ENCODE assay signal across 18 mouse cellular contexts in the genomic region with DNA sequence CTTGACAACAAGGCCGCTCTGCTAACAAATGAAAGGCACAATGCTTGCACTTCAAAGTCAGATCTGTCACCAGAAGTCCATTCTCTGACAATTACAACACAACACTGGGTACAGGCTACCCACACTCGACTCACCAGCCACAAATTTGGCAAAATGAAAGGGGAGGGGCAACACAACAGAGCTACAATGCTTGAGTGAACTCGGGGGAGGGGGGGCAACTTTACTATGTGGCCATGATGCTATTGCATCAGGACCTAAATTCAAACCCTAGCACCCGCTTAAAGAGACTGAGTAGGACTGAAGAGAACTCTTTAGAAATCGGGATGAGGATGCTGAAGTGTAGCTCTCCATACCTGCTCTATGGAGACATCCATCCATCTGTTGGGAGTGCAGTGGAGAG. TPM values are rescaled to one million over a fixed set of nuclear protein-coding genes. Genes with fewer than 3 reads are reported as not detected.
DNase-seq lines count a peak whose midpoint lies in the region; ATAC-seq and TF ChIP-seq lines count a peak whose summit lies in the region.
"Had no signal": no experiment of that assay in that cellular context is flagged by ENCODE, and none has a peak within 500 bp of the region (broad histone marks: within the 10 kb centered on the region; RNA-seq: fewer than 3 reads in every experiment).

No protein-coding gene starts in this region.

- no peak overlapping the region for H3K9ac ChIP-seq in hindbrain, embryonic 13.5 days
- H3K9ac ChIP-seq in hindbrain, embryonic 11.5 days (ENCODE audit: low read depth, low read length) = no peak overlapping the region
- H3K9ac ChIP-seq in hindbrain, postnatal 0 days (replicated peaks; ENCODE audit: low read length) = no peak overlapping the region
- H3K9ac ChIP-seq: embryonic facial prominence, embryonic 13.5 days; forebrain, embryonic 12.5 days; heart, embryonic 12.5 days had no signal

- no peaks in the 10 kb centered on the region for H3K27me3 ChIP-seq in hindbrain, embryonic 13.5 days
- no peaks in the 10 kb centered on the region for H3K27me3 ChIP-seq in hindbrain, embryonic 11.5 days (ENCODE audit: control insufficient read depth, insufficient read depth, low read length)
- H3K27me3 ChIP-seq in hindbrain, postnatal 0 days (ENCODE audit: insufficient read depth, low read length) = no peaks in the 10 kb centered on the region
- H3K27me3 ChIP-seq: embryonic facial prominence, embryonic 13.5 days; forebrain, embryonic 12.5 days; heart, embryonic 12.5 days had no signal

- H3K4me2 ChIP-seq in hindbrain, embryonic 13.5 days = no peak overlapping the region
- H3K4me2 ChIP-seq in hindbrain, embryonic 11.5 days (replicated peaks; ENCODE audit: low read depth, low read length) = no peak overlapping the region
- H3K4me2 ChIP-seq in hindbrain, postnatal 0 days (ENCODE audit: low read depth, low read length) = no peak overlapping the region
- H3K4me2 ChIP-seq: embryonic facial prominence, embryonic 13.5 days; forebrain, embryonic 12.5 days; heart, embryonic 12.5 days had no signal

- peak overlapping the region; percentile 56; the same call in 1 of the 2 replicates for H3K27ac ChIP-seq in hindbrain, embryonic 13.5 days
- no peak overlapping the region for H3K27ac ChIP-seq in hindbrain, embryonic 11.5 days (ENCODE audit: low read depth, low read length)
- 0 out of 2 replicates have a peak overlapping the region, but pooled peaks have one; percentile 32 for H3K27ac ChIP-seq in hindbrain, postnatal 0 days
- H3K27ac ChIP-seq: embryonic facial prominence, embryonic 13.5 days; forebrain, embryonic 12.5 days had no signal

- H3K36me3 ChIP-seq in hindbrain, embryonic 13.5 days = peaks cover 15% of the 10 kb centered on the region
- no peaks in the 10 kb centered on the region for H3K36me3 ChIP-seq in hindbrain, embryonic 11.5 days (ENCODE audit: control insufficient read depth, insufficient read depth, low read length)
- 0 out of 2 replicates have a peak, but pooled peaks cover 6% of the 10 kb centered on the region for H3K36me3 ChIP-seq in hindbrain, postnatal 0 days (ENCODE audit: insufficient read depth, low read length)

- no peak for DNase-seq in hindbrain, embryonic 11.5 days (ENCODE audit: low spot score)
- DNase-seq in 416B (ENCODE audit: low read depth) = peak; percentile 43
- DNase-seq in Muller cell, postnatal 12 days (ENCODE audit: inconsistent ontology term) = peak; percentile 23
- no peak for DNase-seq in hindbrain, postnatal 0 days (ENCODE audit: low spot score)
- no peak for DNase-seq in cerebellum, postnatal 25 days
- DNase-seq in cerebellum, postnatal 36 days = no peak
- DNase-seq: adrenal gland, adult 8-10 months; adrenal gland, postnatal 36 days; cerebellum, adult 2 months; cerebellum, postnatal 10 days; gastrocnemius, postnatal 14 days; kidney, adult 11 months; kidney, adult 9 months had no signal

- TF ChIP-seq CTCF in hindbrain, postnatal 0 days (IDR thresholded peaks at IDR 0.05; ENCODE audit: low read depth) = no peak

- no peak for ATAC-seq in hindbrain, embryonic 13.5 days (ENCODE audit: low FRiP score)
- no peak for ATAC-seq in hindbrain, embryonic 11.5 days (ENCODE audit: low FRiP score)
- no peak for ATAC-seq in hindbrain, postnatal 0 days
- ATAC-seq: forebrain, embryonic 16.5 days had no signal

- 79% methylated on average over 5 of the region's 5 CpGs for WGBS in hindbrain, embryonic 13.5 days
- WGBS in hindbrain, embryonic 11.5 days = 80% methylated on average over 5 of the region's 5 CpGs
- 76% methylated on average over 5 of the region's 5 CpGs for WGBS in hindbrain, postnatal 0 days

- peaks cover 23% of the 10 kb centered on the region for H3K4me1 ChIP-seq in hindbrain, embryonic 13.5 days (replicated peaks)
- no peaks in the 10 kb centered on the region for H3K4me1 ChIP-seq in hindbrain, embryonic 11.5 days (replicated peaks; ENCODE audit: control insufficient read depth, insufficient read depth, low read length)
- H3K4me1 ChIP-seq in hindbrain, postnatal 0 days (ENCODE audit: insufficient read depth, low read length) = peaks cover 5% of the 10 kb centered on the region; the same call in 1 of the 2 replicates
- H3K4me1 ChIP-seq: embryonic facial prominence, embryonic 13.5 days; forebrain, embryonic 12.5 days; heart, embryonic 12.5 days had no signal

- no peak overlapping the region for H3K4me3 ChIP-seq in hindbrain, embryonic 13.5 days
- no peak overlapping the region for H3K4me3 ChIP-seq in hindbrain, embryonic 11.5 days (ENCODE audit: low read depth, low read length)
- no peak overlapping the region for H3K4me3 ChIP-seq in hindbrain, postnatal 0 days (ENCODE audit: low read length)
- H3K4me3 ChIP-seq: embryonic facial prominence, embryonic 13.5 days; forebrain, embryonic 12.5 days; heart, embryonic 12.5 days had no signal

- H3K9me3 ChIP-seq in hindbrain, embryonic 13.5 days = no peaks in the 10 kb centered on the region
- H3K9me3 ChIP-seq in hindbrain, embryonic 11.5 days (ENCODE audit: control insufficient read depth, low read length) = no peaks in the 10 kb centered on the region
- H3K9me3 ChIP-seq in hindbrain, postnatal 0 days (ENCODE audit: low read length) = no peaks in the 10 kb centered on the region
- H3K9me3 ChIP-seq: embryonic facial prominence, embryonic 13.5 days; forebrain, embryonic 12.5 days; heart, embryonic 12.5 days had no signal

RNA-seq across cellular contexts. Expression of gene Cdk5rap2, which starts 10.8 kb away (rescaled TPM):
- 10.7 and 12.5 TPM in 2 replicates for polyA plus RNA-seq in hindbrain, embryonic 13.5 days (2015; fragmentation: Nextera tagmentation; extraction: Ambion mirVana)
- polyA plus RNA-seq in hindbrain, embryonic 11.5 days (2014; fragmentation: Nextera tagmentation; extraction: Ambion mirVana) = 18.6 and 20.2 TPM in 2 replicates
- 11.4 and 19.9 TPM in 2 replicates for total RNA-seq in hindbrain, postnatal 0 days (2014; rRNA removed)
- polyA plus RNA-seq in hindbrain, postnatal 0 days (2015; fragmentation: Nextera tagmentation; extraction: Ambion mirVana) = 8.6 and 8.9 TPM in 2 replicates

Comparison
In these comparisons a context has a peak if more than half of its experiments do, and no peak if none do; other contexts are left out.
1. DNase-seq: peak in 416B (single experiment) and Muller cell, postnatal 12 days (single experiment); none in hindbrain, embryonic 11.5 days (single experiment), hindbrain, postnatal 0 days (single experiment), cerebellum, postnatal 25 days (0 of 2) and cerebellum, postnatal 36 days (0 of 2).